Mouse (Mus musculus): ENCODE measurements at regions not wholly inside any gene's neighbourhood (a gene's known extent, or its start where the extent isn't known, plus 50 kb on each side); places are given as distances from the start of the nearest gene placed in this dataset.
"Not testable (repeated sequence)": the region's sequence is repeated elsewhere in the genome, so short reads cannot be mapped to it uniquely, and the experiment has no call there.

DNA sequence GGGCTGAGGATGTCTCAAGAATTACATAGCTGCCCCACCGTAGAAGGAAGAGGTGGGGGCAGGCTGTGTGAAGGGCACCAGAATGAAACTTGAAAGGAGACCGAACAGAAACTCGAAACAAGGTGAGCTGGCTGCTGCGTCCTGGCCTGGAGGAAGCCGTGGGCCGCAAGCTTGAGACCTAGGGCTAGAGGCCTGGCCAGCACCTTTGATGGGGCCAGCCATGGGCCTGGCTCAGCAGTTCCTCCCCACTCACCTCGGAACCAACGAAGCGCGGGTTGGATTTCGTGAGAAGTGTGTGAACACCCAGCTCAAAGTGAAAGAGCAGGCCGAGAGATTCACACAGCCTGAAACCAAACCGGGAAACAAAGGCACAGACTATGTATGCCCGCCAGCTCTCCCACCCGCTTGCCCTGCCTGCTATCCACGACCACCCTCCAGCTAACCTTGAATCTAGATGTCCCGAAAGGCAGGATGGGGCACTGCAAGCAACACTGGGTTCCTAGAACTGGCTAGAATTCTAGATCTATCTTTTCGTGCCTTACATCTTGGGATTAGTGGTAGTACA lies 306.3 kb upstream of the 3110018I06Rik start:
- H3K9ac ChIP-seq (ENCODE audit: low read length) = no peak overlapping the region
- DNase-seq (ENCODE audit: low spot score) (no peak), ATAC-seq (ENCODE audit: insufficient read depth, low FRiP score, low TSS enrichment) (no peak)
- H3K4me2 ChIP-seq (ENCODE audit: low read depth) = no peak overlapping the region
- H3K9me3 ChIP-seq (ENCODE audit: control insufficient read depth, low read length) = no peaks in the 10 kb centered on the region
- H3K4me1 ChIP-seq (ENCODE audit: control insufficient read depth, insufficient read depth, low read length) = no peaks in the 10 kb centered on the region
- 93% methylated on average over 18 of the region's 18 CpGs for WGBS
- no peaks in the 10 kb centered on the region for H3K36me3 ChIP-seq (ENCODE audit: control insufficient read depth, insufficient read depth, low read length)
- no peak overlapping the region for H3K4me3 ChIP-seq (ENCODE audit: low read depth, low read length)
- no peak overlapping the region for H3K27ac ChIP-seq (ENCODE audit: low read depth, low read length)
- no peaks in the 10 kb centered on the region for H3K27me3 ChIP-seq (ENCODE audit: control insufficient read depth, insufficient read depth, low read length)

GRCm38 (mm10) chr12:107183283-107183682 lies 305.1 kb upstream of the 3110018I06Rik start:
- H3K9me3 ChIP-seq (ENCODE audit: control insufficient read depth, low read length) = no peaks in the 10 kb centered on the region
- H3K9ac ChIP-seq (ENCODE audit: low read length) = no peak overlapping the region
- no peak overlapping the region for H3K27ac ChIP-seq (ENCODE audit: low read depth, low read length)
- H3K4me3 ChIP-seq (ENCODE audit: low read depth, low read length) = no peak overlapping the region
- H3K36me3 ChIP-seq (ENCODE audit: control insufficient read depth, insufficient read depth, low read length) = no peaks in the 10 kb centered on the region
- no peaks in the 10 kb centered on the region for H3K4me1 ChIP-seq (ENCODE audit: control insufficient read depth, insufficient read depth, low read length)
- H3K4me2 ChIP-seq (ENCODE audit: low read depth) = no peak overlapping the region
- DNase-seq (ENCODE audit: low spot score) (no peak), ATAC-seq (ENCODE audit: insufficient read depth, low FRiP score, low TSS enrichment) (no peak)
- WGBS = 52% methylated on average over 9 of the region's 9 CpGs
- H3K27me3 ChIP-seq (ENCODE audit: control insufficient read depth, insufficient read depth, low read length) = no peaks in the 10 kb centered on the region

DNA sequence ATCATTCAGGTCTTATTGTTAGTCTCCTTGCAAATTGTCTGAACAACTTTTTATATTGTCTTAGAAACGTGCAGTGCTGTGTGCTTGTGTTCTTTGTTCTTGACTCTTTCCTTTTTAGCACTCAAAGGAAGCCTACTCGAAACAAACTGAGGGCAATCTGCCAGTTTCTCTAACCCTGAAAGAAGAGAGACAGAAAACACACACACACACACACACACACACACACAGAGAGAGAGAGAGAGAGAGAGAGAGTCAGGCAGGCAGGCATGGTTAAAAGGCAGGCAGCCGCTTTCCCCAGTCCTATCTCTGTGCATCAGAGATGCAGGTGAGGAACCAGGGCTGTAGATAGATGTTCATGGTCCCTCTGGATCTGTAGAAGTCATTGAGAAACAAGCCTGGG lies 304.0 kb upstream of the 3110018I06Rik start:
- no peak for DNase-seq (ENCODE audit: low spot score)
- ATAC-seq (ENCODE audit: insufficient read depth, low FRiP score, low TSS enrichment) = no peak
- no peaks in the 10 kb centered on the region for H3K9me3 ChIP-seq (ENCODE audit: control insufficient read depth, low read length)
- H3K36me3 ChIP-seq (ENCODE audit: control insufficient read depth, insufficient read depth, low read length) = no peaks in the 10 kb centered on the region
- WGBS = 62% methylated on average over 3 of the region's 3 CpGs
- H3K4me1 ChIP-seq (ENCODE audit: control insufficient read depth, insufficient read depth, low read length) = no peaks in the 10 kb centered on the region
- H3K27ac ChIP-seq (ENCODE audit: low read depth, low read length) = no peak overlapping the region
- no peak overlapping the region for H3K9ac ChIP-seq (ENCODE audit: low read length)
- no peak overlapping the region for H3K4me3 ChIP-seq (ENCODE audit: low read depth, low read length)
- no peak overlapping the region for H3K4me2 ChIP-seq (ENCODE audit: low read depth)
- H3K27me3 ChIP-seq (ENCODE audit: control insufficient read depth, insufficient read depth, low read length) = no peaks in the 10 kb centered on the region

DNA sequence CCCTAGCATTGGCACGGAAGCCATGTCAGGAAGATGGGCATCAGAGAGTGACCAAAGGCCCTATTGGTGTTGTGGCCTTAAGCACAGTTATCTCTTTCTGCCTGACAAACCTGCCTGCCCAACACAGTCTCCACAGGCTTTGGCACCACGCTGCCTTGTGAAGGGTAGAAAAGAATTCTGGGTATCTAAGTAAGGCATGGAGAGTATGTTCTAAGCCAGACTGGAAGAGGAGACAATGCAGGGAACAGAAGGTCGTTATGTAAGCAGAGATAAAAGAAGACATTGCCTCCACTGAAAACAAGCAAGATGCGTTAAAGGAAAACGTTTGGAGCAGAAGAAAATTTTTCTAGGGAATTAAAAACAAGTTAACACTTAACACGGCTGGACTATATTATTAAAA lies 302.1 kb upstream of the 3110018I06Rik start:
- Histone ChIP-seq H3K27me3 (ENCODE audit: control insufficient read depth, insufficient read depth, low read length) (no peaks in the 10 kb centered on the region), H3K4me1 (ENCODE audit: control insufficient read depth, insufficient read depth, low read length) (no peaks in the 10 kb centered on the region), H3K4me2 (ENCODE audit: low read depth) (no peak overlapping the region), H3K9me3 (ENCODE audit: control insufficient read depth, low read length) (no peaks in the 10 kb centered on the region), H3K36me3 (ENCODE audit: control insufficient read depth, insufficient read depth, low read length) (no peaks in the 10 kb centered on the region), H3K27ac (ENCODE audit: low read depth, low read length) (no peak overlapping the region), H3K4me3 (ENCODE audit: low read depth, low read length) (no peak overlapping the region), H3K9ac (ENCODE audit: low read length) (no peak overlapping the region)
- ATAC-seq (ENCODE audit: insufficient read depth, low FRiP score, low TSS enrichment) (no peak), DNase-seq (ENCODE audit: low spot score) (no peak)
- WGBS = 84% methylated on average over 6 of the region's 6 CpGs

GRCm38 (mm10) chr12:107188055-107188454 lies 300.4 kb upstream of the 3110018I06Rik start:
- WGBS = 83% methylated on average over 5 of the region's 5 CpGs
- Histone ChIP-seq H3K4me3 (ENCODE audit: low read depth, low read length) (no peak overlapping the region), H3K4me2 (ENCODE audit: low read depth) (no peak overlapping the region), H3K9me3 (ENCODE audit: control insufficient read depth, low read length) (no peaks in the 10 kb centered on the region), H3K27me3 (ENCODE audit: control insufficient read depth, insufficient read depth, low read length) (no peaks in the 10 kb centered on the region), H3K36me3 (ENCODE audit: control insufficient read depth, insufficient read depth, low read length) (no peaks in the 10 kb centered on the region), H3K9ac (ENCODE audit: low read length) (no peak overlapping the region), H3K27ac (ENCODE audit: low read depth, low read length) (no peak overlapping the region), H3K4me1 (ENCODE audit: control insufficient read depth, insufficient read depth, low read length) (no peaks in the 10 kb centered on the region)
- ATAC-seq (ENCODE audit: insufficient read depth, low FRiP score, low TSS enrichment) (no peak), DNase-seq (ENCODE audit: low spot score) (no peak)

GRCm38 (mm10) chr12:107198389-107199018 lies 289.9 kb upstream of the 3110018I06Rik start:
- H3K9ac ChIP-seq (ENCODE audit: low read length) = no peak overlapping the region
- H3K4me3 ChIP-seq (ENCODE audit: low read depth, low read length) = no peak overlapping the region
- H3K27ac ChIP-seq (ENCODE audit: low read depth, low read length) = no peak overlapping the region
- ATAC-seq (ENCODE audit: insufficient read depth, low FRiP score, low TSS enrichment) = no peak
- no peaks in the 10 kb centered on the region for H3K36me3 ChIP-seq (ENCODE audit: control insufficient read depth, insufficient read depth, low read length)
- no peak for DNase-seq (ENCODE audit: low spot score)
- H3K4me1 ChIP-seq (ENCODE audit: control insufficient read depth, insufficient read depth, low read length) = no peaks in the 10 kb centered on the region
- H3K27me3 ChIP-seq (ENCODE audit: control insufficient read depth, insufficient read depth, low read length) = no peaks in the 10 kb centered on the region
- 81% methylated on average over 2 of the region's 2 CpGs for WGBS
- H3K9me3 ChIP-seq (ENCODE audit: control insufficient read depth, low read length) = no peaks in the 10 kb centered on the region
- no peak overlapping the region for H3K4me2 ChIP-seq (ENCODE audit: low read depth)

DNA sequence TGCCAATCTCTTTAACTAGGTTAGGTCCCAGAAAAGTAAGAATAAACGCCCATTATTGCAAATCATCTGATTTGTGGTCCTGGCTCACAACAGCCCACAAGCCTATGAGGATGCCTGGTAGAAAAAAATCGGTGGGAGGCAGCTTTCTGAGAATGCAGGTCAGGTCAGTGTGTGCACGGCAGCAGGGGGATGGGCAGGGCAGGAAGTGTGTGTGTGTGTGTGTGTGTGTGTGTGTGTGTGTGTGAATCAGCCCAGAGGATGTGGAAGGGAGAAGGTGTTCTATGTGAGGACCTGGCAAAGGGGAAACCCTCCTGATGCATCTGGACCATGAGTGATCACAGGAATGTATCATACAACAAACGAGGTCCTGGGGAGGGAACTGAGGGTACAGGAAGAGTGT lies 287.5 kb upstream of the 3110018I06Rik start:
- H3K4me2 ChIP-seq (ENCODE audit: low read depth) = no peak overlapping the region
- H3K9ac ChIP-seq (ENCODE audit: low read length) = no peak overlapping the region
- no peak overlapping the region for H3K4me3 ChIP-seq (ENCODE audit: low read depth, low read length)
- no peak for ATAC-seq (ENCODE audit: insufficient read depth, low FRiP score, low TSS enrichment)
- 66% methylated on average over 4 of the region's 4 CpGs for WGBS
- no peaks in the 10 kb centered on the region for H3K9me3 ChIP-seq (ENCODE audit: control insufficient read depth, low read length)
- no peaks in the 10 kb centered on the region for H3K36me3 ChIP-seq (ENCODE audit: control insufficient read depth, insufficient read depth, low read length)
- DNase-seq (ENCODE audit: low spot score) = no peak
- no peaks in the 10 kb centered on the region for H3K27me3 ChIP-seq (ENCODE audit: control insufficient read depth, insufficient read depth, low read length)
- no peak overlapping the region for H3K27ac ChIP-seq (ENCODE audit: low read depth, low read length)
- H3K4me1 ChIP-seq (ENCODE audit: control insufficient read depth, insufficient read depth, low read length) = no peaks in the 10 kb centered on the region

- 74% methylated on average over 6 of the region's 6 CpGs for WGBS
- not testable (repeated sequence) for H3K4me3 ChIP-seq (ENCODE audit: low read depth, low read length); H3K36me3 ChIP-seq (ENCODE audit: control insufficient read depth, insufficient read depth, low read length); H3K4me2 ChIP-seq (ENCODE audit: low read depth); H3K27me3 ChIP-seq (ENCODE audit: control insufficient read depth, insufficient read depth, low read length); DNase-seq (ENCODE audit: low spot score); ATAC-seq (ENCODE audit: insufficient read depth, low FRiP score, low TSS enrichment); H3K4me1 ChIP-seq (ENCODE audit: control insufficient read depth, insufficient read depth, low read length); H3K27ac ChIP-seq (ENCODE audit: low read depth, low read length); H3K9me3 ChIP-seq (ENCODE audit: control insufficient read depth, low read length); H3K9ac ChIP-seq (ENCODE audit: low read length)
Measured at GRCm38 (mm10) chr12:107208826-107209225, 279.6 kb upstream of the 3110018I06Rik start.

GRCm38 (mm10) chr12:107212826-107213225 lies 275.6 kb upstream of the 3110018I06Rik start:
- DNase-seq (ENCODE audit: low spot score) = no peak
- no peak for ATAC-seq (ENCODE audit: insufficient read depth, low FRiP score, low TSS enrichment)
- H3K4me1 ChIP-seq (ENCODE audit: control insufficient read depth, insufficient read depth, low read length) = no peaks in the 10 kb centered on the region
- H3K4me3 ChIP-seq (ENCODE audit: low read depth, low read length) = no peak overlapping the region
- no peak overlapping the region for H3K27ac ChIP-seq (ENCODE audit: low read depth, low read length)
- H3K36me3 ChIP-seq (ENCODE audit: control insufficient read depth, insufficient read depth, low read length) = no peaks in the 10 kb centered on the region
- WGBS = 94% methylated on average over 10 of the region's 10 CpGs
- no peak overlapping the region for H3K9ac ChIP-seq (ENCODE audit: low read length)
- no peaks in the 10 kb centered on the region for H3K27me3 ChIP-seq (ENCODE audit: control insufficient read depth, insufficient read depth, low read length)
- H3K4me2 ChIP-seq (ENCODE audit: low read depth) = no peak overlapping the region
- no peaks in the 10 kb centered on the region for H3K9me3 ChIP-seq (ENCODE audit: control insufficient read depth, low read length)
